Mouse (Mus musculus) neural tube, embryonic 12.5 days (tissue): ENCODE measurements around the gene Speer4d. TPM values are rescaled to one million over a fixed set of nuclear protein-coding genes. Genes with fewer than 3 reads are reported as not detected.
"Not testable (repeated sequence)": the region's sequence is repeated elsewhere in the genome, so short reads cannot be mapped to it uniquely, and the experiment has no call there.

Source experiments
- ATAC-seq: fragments of 200-750 bp; cut with Nextera tagmentation; 2 replicates; pipeline ENCODE4 v1.8.0; 2017; ENCODE audit warnings: low read depth, mild to moderate bottlenecking, moderate TSS enrichment, moderate library complexity; ENCODE audit not compliant: low FRiP score
- H3K27ac ChIP-seq: fragments of 300-500 bp; sonication (generic); 2 replicates; pipeline ENCODE4 v1.5.1; 2016
- H3K27me3 ChIP-seq: fragments of 300-500 bp; sonication (generic); replicated peaks from 2 replicates; pipeline ENCODE4 v1.6.1; 2016; ENCODE audit warnings: mild to moderate bottlenecking
- H3K36me3 ChIP-seq: fragments of 300-500 bp; sonication (generic); 2 replicates; pipeline ENCODE4 v1.6.1; 2016; ENCODE audit warnings: mild to moderate bottlenecking
- H3K4me1 ChIP-seq: fragments of 300-500 bp; sonication (generic); 2 replicates; pipeline ENCODE4 v1.6.1; 2016
- H3K4me2 ChIP-seq: fragments of 300-500 bp; sonication (generic); replicated peaks from 2 replicates; pipeline ENCODE4 v1.6.1; 2016; ENCODE audit warnings: mild to moderate bottlenecking
- H3K4me3 ChIP-seq: fragments of 300-500 bp; sonication (generic); 2 replicates; pipeline ENCODE4 v1.5.1; 2016
- H3K9ac ChIP-seq: fragments of 300-500 bp; sonication (generic); 2 replicates; pipeline ENCODE4 v1.6.1; 2016; ENCODE audit warnings: mild to moderate bottlenecking
- H3K9me3 ChIP-seq: fragments of 300-500 bp; sonication (generic); 2 replicates; pipeline ENCODE4 v1.6.1; 2016; ENCODE audit warnings: mild to moderate bottlenecking
- WGBS: fragments of 180-500 bp; shearing (Covaris S2); methylation state at CpG from one replicate; pipeline ENCODE4 v1.1.7; 2016; 5-methylcytosine and 5-hydroxymethylcytosine counted together
- polyA plus RNA-seq: library from polyadenylated mRNA; unstranded; fragments of >200 nt; fragmentation: Nextera tagmentation; extraction: Ambion mirVana; gene quantifications from 2 replicates; pipeline ENCODE4 v1.2.1, GENCODE M21; 2016

Gene Speer4d
- not detected in 2 replicates for polyA plus RNA-seq

DNA sequence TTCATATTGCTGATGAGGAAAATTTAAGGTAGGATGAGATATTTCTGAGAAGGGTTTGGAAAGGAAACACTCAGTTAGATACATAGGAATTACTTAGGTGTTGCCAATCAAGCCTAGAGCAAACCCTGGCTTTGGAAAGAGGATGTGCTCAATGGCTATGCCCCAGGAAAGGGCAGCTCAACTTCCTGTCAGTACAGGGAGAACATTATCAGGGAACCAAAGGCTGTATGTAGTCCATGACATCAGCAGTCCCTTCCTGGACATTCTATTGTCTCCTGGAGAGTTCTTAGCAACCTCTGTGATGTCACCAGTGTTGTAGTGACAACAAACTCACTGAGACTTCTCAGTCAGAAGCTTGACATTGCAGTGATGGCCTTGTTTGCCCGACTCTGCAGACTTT is at the start of gene Speer4d:
TSS of gene Speer4d (plus strand) at position 301 of the 400 bp plus-strand sequence.
- H3K27ac ChIP-seq, H3K36me3 ChIP-seq, H3K9ac ChIP-seq, H3K27me3 ChIP-seq, H3K4me1 ChIP-seq, ATAC-seq, H3K4me3 ChIP-seq, H3K4me2 ChIP-seq: not testable (repeated sequence)
- 66% methylated on average over 1 of the region's 1 CpGs for WGBS
- peaks cover 10% of the 10 kb centered on the region for H3K9me3 ChIP-seq

DNA sequence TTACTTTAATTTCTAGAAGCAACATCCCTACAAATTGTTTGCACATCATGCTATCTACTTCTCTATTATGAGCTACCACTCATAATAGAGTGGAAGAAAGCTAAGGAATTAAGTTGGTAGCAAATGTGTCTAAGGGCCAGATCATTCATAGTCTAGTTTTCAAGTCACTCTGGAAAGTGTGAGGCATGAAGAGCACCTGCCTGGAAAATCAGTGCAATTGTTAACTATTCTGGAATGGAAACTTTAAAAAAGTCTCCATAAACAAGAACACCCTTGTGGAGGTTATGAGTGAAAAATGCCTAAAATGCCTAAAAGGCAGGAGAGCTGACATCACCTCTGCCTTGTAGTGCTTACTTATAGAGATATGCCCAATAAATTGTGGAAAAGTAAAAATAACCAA is 45.1 kb upstream of the Speer4d start:
- H3K9me3 ChIP-seq, result peaks cover 13% of the 10 kb centered on the region
- H3K4me1 ChIP-seq, H3K27ac ChIP-seq, H3K27me3 ChIP-seq, ATAC-seq, H3K4me2 ChIP-seq, H3K36me3 ChIP-seq, H3K9ac ChIP-seq, H3K4me3 ChIP-seq: not testable (repeated sequence)

DNA sequence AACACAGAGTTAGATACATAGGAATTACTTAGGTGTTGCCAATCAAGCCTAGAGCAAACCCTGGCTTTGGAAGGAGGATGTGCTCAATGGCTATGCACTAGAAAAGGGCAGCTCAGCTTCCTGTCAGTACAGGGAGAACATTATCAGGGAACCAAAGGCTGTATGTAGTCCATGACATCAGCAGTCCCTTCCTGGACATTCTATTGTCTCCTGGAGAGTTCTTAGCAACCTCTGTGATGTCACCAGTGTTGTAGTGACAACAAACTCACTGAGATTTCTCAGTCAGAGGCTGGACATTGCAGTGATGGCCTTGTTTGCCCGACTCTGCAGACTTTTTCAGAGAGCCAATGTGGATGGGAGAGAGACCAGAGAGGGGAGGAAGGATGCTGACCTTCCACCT is 41.8 kb upstream of the Speer4d start, which contains the start of gene Gm21083:
TSS of gene Gm21083 (plus strand) at position 301 of the 400 bp plus-strand sequence.
- H3K4me3 ChIP-seq, ATAC-seq, H3K4me2 ChIP-seq, H3K9me3 ChIP-seq, H3K27me3 ChIP-seq, H3K9ac ChIP-seq, H3K36me3 ChIP-seq, H3K4me1 ChIP-seq, H3K27ac ChIP-seq: not testable (repeated sequence)
- WGBS, result 57% methylated on average over 1 of the region's 1 CpGs

DNA sequence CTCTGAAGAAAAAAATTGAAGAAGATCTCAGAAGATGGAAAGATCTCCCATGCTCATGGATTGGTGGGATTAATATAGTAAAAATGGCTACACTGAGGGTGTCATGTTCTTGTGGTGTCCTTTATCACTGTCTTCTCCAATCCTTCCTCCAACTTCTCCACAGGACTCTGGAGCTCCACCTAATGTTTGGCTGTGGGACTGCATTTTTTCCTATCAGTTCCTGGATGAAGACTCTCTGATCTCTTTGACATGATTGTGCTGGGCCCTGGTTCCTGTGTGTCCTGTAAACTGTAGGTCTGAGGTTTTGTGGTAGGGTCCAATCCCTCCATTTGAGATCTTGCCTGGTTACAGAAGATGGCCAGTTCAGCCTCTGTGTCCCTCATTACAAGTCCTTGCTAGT is 32.5 kb upstream of the Speer4d start:
- not testable (repeated sequence) for H3K4me3 ChIP-seq, H3K36me3 ChIP-seq, ATAC-seq

DNA sequence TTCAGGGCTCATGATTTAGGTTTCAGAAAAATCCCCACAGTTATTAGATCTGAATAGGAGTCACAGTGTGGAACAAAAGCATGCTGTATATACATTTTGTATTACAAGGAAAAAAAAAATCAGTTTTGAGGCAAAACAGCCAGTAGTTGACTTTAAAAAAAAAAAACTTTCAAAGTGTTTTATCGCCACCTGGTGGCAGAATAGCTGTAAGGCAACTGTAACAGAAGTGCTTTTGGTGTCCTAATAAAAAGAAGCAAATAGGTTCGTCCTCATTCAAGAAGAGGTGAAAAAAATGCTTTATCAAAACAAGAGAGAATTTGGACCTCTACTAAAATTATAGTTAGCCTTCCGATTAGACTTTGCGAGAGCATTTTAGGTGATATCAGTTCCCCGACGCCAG is 30.6 kb upstream of the Speer4d start:
- not testable (repeated sequence) for H3K4me3 ChIP-seq, H3K9me3 ChIP-seq, H3K9ac ChIP-seq, H3K4me2 ChIP-seq, H3K27me3 ChIP-seq, ATAC-seq, H3K27ac ChIP-seq, H3K36me3 ChIP-seq, H3K4me1 ChIP-seq
- 36% methylated on average over 6 of the region's 6 CpGs for WGBS

More for the DNA sequence above, 32.5 kb upstream of the Speer4d start:
- H3K4me2 ChIP-seq, H3K9ac ChIP-seq, H3K4me1 ChIP-seq, H3K9me3 ChIP-seq, H3K27ac ChIP-seq, H3K27me3 ChIP-seq: not testable (repeated sequence)

DNA sequence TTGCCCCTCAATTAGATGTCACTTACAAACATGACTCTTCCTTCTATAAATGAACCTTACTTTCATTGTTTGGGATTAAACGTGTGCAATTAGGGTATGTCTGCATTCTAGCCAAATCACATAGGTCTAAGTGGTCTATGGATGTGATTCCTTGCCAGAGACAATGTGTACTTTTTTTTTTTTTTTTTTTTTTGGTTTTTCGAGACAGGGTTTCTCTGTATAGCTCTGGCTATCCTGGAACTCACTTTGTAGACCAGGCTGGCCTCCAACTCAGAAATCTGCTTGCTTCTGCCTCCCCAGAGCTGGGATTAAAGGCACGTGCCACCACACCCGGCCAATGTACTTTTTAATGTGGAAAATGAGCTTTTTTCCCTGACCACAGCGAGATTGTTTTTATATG is 28.2 kb upstream of the Speer4d start:
- H3K36me3 ChIP-seq, H3K27me3 ChIP-seq, H3K9ac ChIP-seq, H3K9me3 ChIP-seq, H3K4me2 ChIP-seq, H3K27ac ChIP-seq, ATAC-seq, H3K4me1 ChIP-seq, H3K4me3 ChIP-seq: not testable (repeated sequence)
- 55% methylated on average over 5 of the region's 5 CpGs for WGBS

DNA sequence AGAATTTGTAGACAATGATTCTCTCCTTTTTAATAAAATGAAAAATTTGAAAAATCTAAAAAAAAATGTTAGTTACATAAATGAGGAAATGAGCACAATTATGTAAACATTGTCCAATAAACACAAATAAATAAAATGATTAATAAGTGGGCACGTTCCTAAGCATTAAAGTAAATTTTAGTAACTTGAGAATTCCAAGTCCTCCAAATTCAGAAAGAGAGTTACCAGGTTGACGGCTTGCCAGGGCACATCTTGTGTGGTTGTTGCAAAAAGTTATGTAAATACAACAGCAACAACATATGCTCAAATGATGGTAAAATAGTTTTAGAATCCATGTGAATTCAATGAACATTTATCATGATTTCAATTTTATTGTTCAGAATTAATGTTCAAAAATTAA is 27.3 kb upstream of the Speer4d start:
- H3K36me3 ChIP-seq, H3K4me3 ChIP-seq, H3K9ac ChIP-seq, H3K4me2 ChIP-seq, H3K4me1 ChIP-seq, H3K27ac ChIP-seq, H3K27me3 ChIP-seq: not testable (repeated sequence)
- 0 out of 2 replicates have a peak, but pooled peaks cover 12% of the 10 kb centered on the region for H3K9me3 ChIP-seq
- 78% methylated on average over 2 of the region's 2 CpGs for WGBS
- 0 out of 2 replicates have a peak, but pooled peaks have one; percentile 21 for ATAC-seq

DNA sequence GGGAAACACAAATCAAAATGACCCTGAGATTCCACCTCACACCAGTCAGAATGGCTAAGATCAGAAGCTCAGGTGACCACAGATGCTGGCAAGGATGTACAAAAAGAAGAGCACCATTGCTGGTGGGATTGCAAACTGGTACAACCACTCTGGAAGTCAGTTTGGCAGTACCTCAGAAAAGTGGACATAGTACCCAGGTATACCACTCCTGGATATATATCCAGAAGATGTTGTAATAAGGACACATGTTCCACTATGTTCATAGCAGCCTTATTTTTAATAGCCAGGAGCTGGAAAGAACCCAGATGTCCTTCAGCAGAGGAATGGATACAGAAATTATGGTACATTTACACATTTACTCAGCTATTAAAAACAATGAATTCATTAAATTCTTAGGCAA is 20.0 kb upstream of the Speer4d start:
- not testable (repeated sequence) for H3K27me3 ChIP-seq, H3K4me3 ChIP-seq, H3K4me2 ChIP-seq, H3K9ac ChIP-seq, H3K4me1 ChIP-seq, H3K27ac ChIP-seq, H3K36me3 ChIP-seq, ATAC-seq
- H3K9me3 ChIP-seq, result peaks cover 29% of the 10 kb centered on the region

DNA sequence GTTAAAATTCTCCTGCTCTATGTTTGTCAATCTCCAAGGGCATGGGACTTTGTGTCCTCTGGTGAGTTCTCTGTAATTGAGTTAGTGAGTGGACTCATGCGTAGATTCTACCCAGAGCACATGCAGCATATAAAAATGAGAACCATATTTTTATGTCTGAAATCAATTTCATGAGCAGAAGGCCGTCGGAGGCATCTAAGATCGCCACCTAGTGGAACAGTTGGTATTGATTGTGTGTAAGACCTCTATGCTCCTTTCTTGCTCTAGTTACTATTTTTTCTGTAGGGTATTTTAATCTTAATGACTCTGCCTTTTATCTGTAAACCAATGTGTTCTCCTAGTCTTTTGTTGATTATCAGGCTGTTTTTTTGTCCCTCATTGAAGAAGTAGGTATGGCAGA is 18.5 kb upstream of the Speer4d start:
- H3K36me3 ChIP-seq, H3K4me2 ChIP-seq, ATAC-seq, H3K9ac ChIP-seq, H3K27me3 ChIP-seq, H3K27ac ChIP-seq, H3K4me3 ChIP-seq, H3K4me1 ChIP-seq: not testable (repeated sequence)
- H3K9me3 ChIP-seq, result peaks cover 28% of the 10 kb centered on the region
- 42% methylated on average over 4 of the region's 4 CpGs for WGBS

DNA sequence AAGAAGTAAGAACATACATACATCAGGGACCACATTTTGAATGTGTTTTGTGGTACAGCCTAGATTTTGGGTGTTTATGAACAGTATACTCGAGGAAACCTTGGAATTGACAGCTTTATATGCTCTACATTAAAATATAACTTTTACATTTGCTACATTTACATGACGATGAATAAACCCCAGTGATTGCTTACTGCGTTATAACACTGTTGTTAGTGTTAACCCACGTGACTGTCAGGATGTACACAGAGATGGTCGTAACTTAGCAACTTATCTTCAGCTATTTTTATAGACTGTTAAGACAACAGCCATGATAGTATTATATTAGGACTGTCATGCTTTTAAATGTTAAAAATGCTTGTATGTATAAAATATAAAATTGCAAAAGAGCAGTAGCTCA is 17.4 kb upstream of the Speer4d start:
- H3K27ac ChIP-seq, H3K4me1 ChIP-seq, H3K4me2 ChIP-seq, H3K36me3 ChIP-seq, H3K27me3 ChIP-seq, H3K4me3 ChIP-seq, H3K9ac ChIP-seq: not testable (repeated sequence)
- ATAC-seq, result peak; percentile 70
- H3K9me3 ChIP-seq, result peaks cover 27% of the 10 kb centered on the region
- WGBS, result 65% methylated on average over 5 of the region's 5 CpGs

DNA sequence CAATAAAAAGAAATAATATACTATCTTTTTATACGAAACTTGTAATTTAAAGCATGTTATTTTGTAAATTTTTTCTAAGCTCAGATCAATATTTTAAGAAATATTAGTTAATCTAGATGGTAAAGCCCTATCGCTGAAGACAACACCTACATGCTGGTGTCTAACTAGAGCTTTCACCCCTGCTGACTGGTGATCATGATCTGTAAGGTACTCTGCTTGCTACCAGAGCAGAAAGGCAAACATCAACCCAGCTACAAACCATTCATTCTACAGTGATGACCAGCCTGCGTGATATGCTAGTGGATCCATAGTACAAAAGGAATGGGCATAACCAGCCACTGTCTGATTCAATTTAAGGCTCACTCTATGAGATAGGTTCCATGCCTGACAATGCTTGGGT is 16.9 kb upstream of the Speer4d start:
- not testable (repeated sequence) for H3K4me1 ChIP-seq, H3K36me3 ChIP-seq, H3K27ac ChIP-seq, H3K4me3 ChIP-seq, H3K4me2 ChIP-seq, H3K9ac ChIP-seq, H3K27me3 ChIP-seq
- WGBS, result 72% methylated on average over 3 of the region's 3 CpGs
- peak; percentile 65; the same call in 1 of the 2 replicates for ATAC-seq
- peaks cover 30% of the 10 kb centered on the region for H3K9me3 ChIP-seq

DNA sequence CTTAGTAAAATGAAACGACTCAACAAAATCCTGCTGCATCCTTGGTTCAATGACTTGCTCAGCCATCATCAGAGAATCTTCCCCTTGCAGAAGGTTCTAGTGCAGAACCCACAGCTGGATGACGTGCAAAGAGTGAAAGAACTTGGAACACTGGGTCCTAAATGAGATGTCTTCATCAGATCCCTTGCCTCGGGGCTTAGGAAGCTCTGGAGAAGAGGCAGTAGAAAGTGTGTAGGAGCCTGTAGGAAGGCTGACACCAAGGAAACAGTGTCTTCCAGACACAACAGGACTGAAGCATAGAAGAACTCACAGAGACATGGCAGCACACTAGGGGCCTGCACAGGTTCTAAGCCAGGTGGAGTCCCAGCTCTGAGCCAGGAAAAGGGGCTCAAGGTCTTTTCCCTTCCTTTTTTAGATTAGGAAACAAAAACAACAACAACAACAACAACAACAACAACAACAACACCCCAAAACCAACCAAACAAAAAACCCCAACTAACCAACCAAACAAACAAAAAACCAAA is 16.4 kb upstream of the Speer4d start:
- H3K9me3 ChIP-seq, result peaks cover 30% of the 10 kb centered on the region
- not testable (repeated sequence) for H3K4me3 ChIP-seq, H3K36me3 ChIP-seq, ATAC-seq, H3K9ac ChIP-seq, H3K4me1 ChIP-seq, H3K27me3 ChIP-seq, H3K4me2 ChIP-seq, H3K27ac ChIP-seq
- 66% methylated on average over 3 of the region's 3 CpGs for WGBS

DNA sequence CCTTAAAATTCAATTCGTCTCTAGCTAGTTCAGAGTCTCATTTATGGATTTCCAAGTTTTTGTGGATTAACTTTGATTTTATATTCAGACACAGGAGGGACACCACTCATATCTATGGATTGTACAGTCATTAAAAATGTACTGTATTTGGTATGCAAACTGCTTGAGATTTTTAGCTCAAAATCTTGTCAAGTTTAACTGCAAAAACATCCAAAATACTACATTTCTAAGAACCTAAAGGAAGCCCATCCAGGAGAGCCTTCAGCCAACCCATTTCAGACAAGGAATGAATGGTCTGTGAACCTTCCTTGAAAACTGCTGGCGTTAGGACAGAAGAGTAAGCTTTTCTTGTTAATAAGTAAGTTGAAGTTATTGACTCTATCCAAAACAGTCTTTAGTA is 15.9 kb upstream of the Speer4d start:
- H3K27me3 ChIP-seq, H3K4me2 ChIP-seq, H3K36me3 ChIP-seq, H3K4me1 ChIP-seq, H3K9ac ChIP-seq, H3K27ac ChIP-seq, H3K4me3 ChIP-seq, ATAC-seq: not testable (repeated sequence)
- 61% methylated on average over 2 of the region's 2 CpGs for WGBS
- peaks cover 31% of the 10 kb centered on the region for H3K9me3 ChIP-seq
